In the genomic region with DNA sequence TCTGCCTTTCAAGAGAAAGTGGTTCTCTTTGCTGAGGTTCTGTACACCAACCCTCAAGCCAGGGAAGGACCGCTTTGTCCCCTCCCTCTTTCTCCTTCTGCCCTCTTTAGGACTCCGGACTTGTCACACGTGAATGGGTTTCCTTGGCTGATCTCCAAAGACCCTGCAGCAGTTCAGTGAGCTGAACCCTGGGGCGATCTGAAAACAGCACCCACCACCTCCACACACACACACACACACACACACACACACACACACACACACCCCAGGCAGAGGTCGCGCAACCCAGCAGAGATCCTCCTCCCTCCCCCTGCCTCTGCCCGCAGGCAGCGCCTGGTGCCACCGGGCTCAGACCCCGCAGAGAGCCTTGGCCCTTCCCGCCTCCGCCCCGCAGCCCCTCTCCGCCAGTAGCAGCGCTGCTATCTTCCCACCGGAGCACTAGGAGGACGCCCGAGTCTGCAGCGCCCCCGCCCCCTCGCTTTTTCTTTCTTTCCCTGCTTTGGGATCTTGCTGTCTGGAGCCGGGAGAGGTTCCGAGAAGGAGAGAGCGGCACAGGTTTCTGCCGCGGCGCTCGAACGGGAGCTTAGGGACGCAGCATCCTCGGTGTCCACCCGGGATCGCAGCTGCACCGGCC, we compare ENCODE assay signal across 7 mouse cellular contexts. TPM values are rescaled to one million over a fixed set of nuclear protein-coding genes. Genes with fewer than 3 reads are reported as not detected.
DNase-seq lines count a peak whose midpoint lies in the region; ATAC-seq lines count a peak whose summit lies in the region.

TSS of gene B3gat2 (plus strand) at position 252 of the 634 bp plus-strand sequence.

- H3K4me1 ChIP-seq in hindbrain, embryonic 12.5 days, result peaks cover 8% of the 10 kb centered on the region
- H3K4me1 ChIP-seq in midbrain, embryonic 13.5 days (replicated peaks), result peaks cover 31% of the 10 kb centered on the region

- H3K4me2 ChIP-seq in hindbrain, embryonic 12.5 days (replicated peaks), result peak within 1 kb of the TSS; percentile 89
- H3K4me2 ChIP-seq in midbrain, embryonic 13.5 days (replicated peaks), result peak within 1 kb of the TSS; percentile 91

- peak within 1 kb of the TSS; percentile 64 for H3K9ac ChIP-seq in hindbrain, embryonic 12.5 days
- peak within 1 kb of the TSS; percentile 77 for H3K9ac ChIP-seq in midbrain, embryonic 13.5 days (replicated peaks)

- peaks cover 38% of the 10 kb centered on the region for H3K27me3 ChIP-seq in hindbrain, embryonic 12.5 days
- H3K27me3 ChIP-seq in midbrain, embryonic 13.5 days, result peaks cover 36% of the 10 kb centered on the region

- peak; percentile 9 for DNase-seq in thymus, postnatal 4 days
- no peak for DNase-seq in thymus, postnatal 36 days
- DNase-seq in embryo, embryonic 9.5 days (ENCODE audit: extremely low spot score), result peak; percentile 66
- DNase-seq in layer of hippocampus, postnatal 25 days (ENCODE audit: extremely low spot score in 1 of 2, low spot score in 1 of 2), result peak; percentile 30 to 31
- DNase-seq in urinary bladder, postnatal 4 days (ENCODE audit: low spot score in 2 of 2), result no peak

- under 1% methylated on average over 34 of the region's 34 CpGs for WGBS in hindbrain, embryonic 12.5 days
- WGBS in midbrain, embryonic 13.5 days, result under 1% methylated on average over 32 of the region's 34 CpGs

- peak within 1 kb of the TSS; percentile 53 for H3K4me3 ChIP-seq in hindbrain, embryonic 12.5 days
- H3K4me3 ChIP-seq in midbrain, embryonic 13.5 days (replicated peaks), result peak within 1 kb of the TSS; percentile 75

- H3K36me3 ChIP-seq in hindbrain, embryonic 12.5 days, result no peaks in the 10 kb centered on the region
- H3K36me3 ChIP-seq in midbrain, embryonic 13.5 days, result no peaks in the 10 kb centered on the region

- peak; percentile 75 for ATAC-seq in hindbrain, embryonic 12.5 days (ENCODE audit: low FRiP score)
- peak; percentile 71 for ATAC-seq in midbrain, embryonic 13.5 days

- peak within 1 kb of the TSS; percentile 35 for H3K27ac ChIP-seq in hindbrain, embryonic 12.5 days
- H3K27ac ChIP-seq in midbrain, embryonic 13.5 days, result peak within 1 kb of the TSS; percentile 76

- no peaks in the 10 kb centered on the region for H3K9me3 ChIP-seq in hindbrain, embryonic 12.5 days (replicated peaks)
- no peaks in the 10 kb centered on the region for H3K9me3 ChIP-seq in midbrain, embryonic 13.5 days

RNA-seq across cellular contexts. Expression of gene B3gat2, which starts in this region (rescaled TPM):
- 3.8 and 4.0 TPM in 2 replicates for polyA plus RNA-seq in hindbrain, embryonic 12.5 days (2016; fragmentation: Nextera tagmentation; extraction: Ambion mirVana)
- total RNA-seq in layer of hippocampus, postnatal 25 days (2021), result 10 to 100 TPM; 12.9 to 13.2 TPM
- 6.7 and 9.0 TPM in 2 replicates for polyA plus RNA-seq in midbrain, embryonic 13.5 days (2015; fragmentation: Nextera tagmentation; extraction: Ambion mirVana)

Comparison
In these comparisons a context has a peak if more than half of its experiments do, and no peak if none do; other contexts are left out.
1. DNase-seq: peak in thymus, postnatal 4 days (single experiment), embryo, embryonic 9.5 days (single experiment) and layer of hippocampus, postnatal 25 days (2 of 2); none in thymus, postnatal 36 days (0 of 2) and urinary bladder, postnatal 4 days (0 of 2).